Mouse (Mus musculus) stomach, embryonic 15.5 days (tissue): Measurements from ENCODE around the gene Mfsd4b3. TPM values are rescaled to one million over a fixed set of nuclear protein-coding genes. Genes with fewer than 3 reads are reported as not detected.
"Not testable (repeated sequence)": the region's sequence is repeated elsewhere in the genome, so short reads cannot be mapped to it uniquely, and the experiment has no call there.

ENCODE experiments used
- ATAC-seq: fragments of 200-750 bp; cut with Nextera tagmentation; 2 replicates; pipeline ENCODE4 v1.8.0; 2017; ENCODE audit warnings: low read depth, moderate number of reproducible peaks, moderate TSS enrichment; ENCODE audit not compliant: insufficient read depth, low FRiP score
- H3K27ac ChIP-seq: fragments of 300-500 bp; sonication (generic); 2 replicates; pipeline ENCODE4 v1.5.1; 2015; ENCODE audit warnings: mild to moderate bottlenecking, inconsistent platforms
- H3K27me3 ChIP-seq: fragments of 300-500 bp; sonication (generic); replicated peaks from 2 replicates; pipeline ENCODE4 v1.6.1; 2015; ENCODE audit warnings: inconsistent platforms
- H3K36me3 ChIP-seq: fragments of 300-500 bp; sonication (generic); 2 replicates; pipeline ENCODE4 v1.6.1; 2015; ENCODE audit warnings: inconsistent platforms
- H3K4me1 ChIP-seq: fragments of 300-500 bp; sonication (generic); 2 replicates; pipeline ENCODE4 v1.6.1; 2015; ENCODE audit warnings: inconsistent platforms
- H3K4me2 ChIP-seq: fragments of 300-500 bp; sonication (generic); 2 replicates; pipeline ENCODE4 v1.6.1; 2015; ENCODE audit warnings: mild to moderate bottlenecking, inconsistent platforms
- H3K4me3 ChIP-seq: fragments of 300-500 bp; sonication (generic); replicated peaks from 2 replicates; pipeline ENCODE4 v1.5.1; 2015; ENCODE audit warnings: inconsistent platforms
- H3K9ac ChIP-seq: fragments of 300-500 bp; sonication (generic); 2 replicates; pipeline ENCODE4 v1.6.1; 2015; ENCODE audit warnings: inconsistent platforms
- H3K9me3 ChIP-seq: fragments of 300-500 bp; sonication (generic); 2 replicates; pipeline ENCODE4 v1.6.1; 2016; ENCODE audit warnings: inconsistent platforms
- WGBS: fragments of 180-500 bp; shearing (Covaris S2); methylation state at CpG from one replicate; pipeline ENCODE4 v1.1.7; 2015; 5-methylcytosine and 5-hydroxymethylcytosine counted together
- polyA plus RNA-seq: library from polyadenylated mRNA; unstranded; fragments of >200 nt; fragmentation: Nextera tagmentation; extraction: Ambion mirVana; gene quantifications from 2 replicates; pipeline ENCODE4 v1.2.1, GENCODE M21; 2015

Gene Mfsd4b3
- 1.1 and 1.5 TPM in 2 replicates for polyA plus RNA-seq

DNA sequence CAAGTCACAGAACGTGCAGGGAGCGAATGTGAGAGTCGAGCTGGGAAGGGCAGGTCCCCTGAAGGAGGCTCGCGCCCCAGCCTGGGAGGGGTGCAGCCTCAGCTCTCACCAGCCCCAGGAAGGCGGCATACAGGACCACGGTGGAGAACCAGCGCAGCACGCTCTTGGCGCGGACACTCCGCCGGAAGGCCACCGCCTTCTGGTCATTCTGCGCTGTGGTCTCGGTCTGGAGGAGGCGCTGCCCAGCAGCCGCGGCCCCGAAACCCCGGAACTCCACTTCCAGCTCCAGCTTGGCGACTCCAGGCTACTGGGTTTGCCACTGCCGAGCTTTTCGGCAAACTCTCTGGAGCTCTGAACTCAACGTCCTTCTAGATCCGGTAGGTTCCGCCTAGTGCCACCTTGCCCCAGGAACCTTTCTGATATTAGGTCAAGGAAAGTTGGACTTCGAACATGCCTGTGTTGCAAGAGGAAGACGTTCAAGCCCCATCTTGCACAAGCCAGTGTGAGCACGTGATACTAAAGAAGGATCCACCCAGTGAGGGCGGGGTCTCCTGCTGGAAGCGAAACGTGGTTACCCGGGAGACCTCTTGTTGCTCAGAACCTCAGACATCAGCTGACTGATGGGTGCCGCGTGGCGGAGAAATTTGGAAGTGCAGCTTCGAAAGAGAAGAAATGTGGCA is at the start of gene Mfsd4b3:
Mfsd4b3 (minus strand) TSS at position 393 of the 680 bp plus-strand sequence.
- Histone ChIP-seq H3K9me3 (no peaks in the 10 kb centered on the region), H3K27me3 (no peaks in the 10 kb centered on the region), H3K4me1 (peaks cover 3% of the 10 kb centered on the region; the same call in 1 of the 2 replicates), H3K9ac (peak within 1 kb of the TSS; percentile 37; the same call in 1 of the 2 replicates), H3K4me3 (peak within 1 kb of the TSS; percentile 58), H3K27ac (peak within 1 kb of the TSS; percentile 71), H3K4me2 (peak within 1 kb of the TSS; percentile 96), H3K36me3 (no peaks in the 10 kb centered on the region)
- under 1% methylated on average over 38 of the region's 38 CpGs for WGBS
- ATAC-seq, result peak; percentile 99

DNA sequence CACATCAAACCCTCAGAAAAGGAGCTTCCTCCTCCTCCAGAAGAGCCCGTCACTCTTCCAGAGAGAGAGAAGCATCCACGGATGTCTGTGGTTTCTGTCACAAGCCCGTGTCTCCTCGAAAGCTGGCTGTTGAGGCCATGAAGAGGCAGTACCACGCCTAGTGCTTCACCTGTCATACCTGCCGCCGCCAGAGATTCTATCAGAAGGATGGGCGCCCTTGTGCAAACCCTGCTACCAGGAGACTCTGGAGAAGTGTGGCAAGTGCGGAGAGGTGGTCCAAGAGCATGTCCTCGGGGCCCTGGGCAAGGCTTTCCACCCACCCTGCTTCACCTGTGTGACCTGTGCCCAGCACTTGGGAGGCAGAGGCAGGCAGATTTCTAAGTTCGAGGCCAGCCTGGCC is 49.6 kb upstream of the Mfsd4b3 start:
- Histone ChIP-seq H3K27me3 (no peaks in the 10 kb centered on the region), H3K9ac (no peak overlapping the region), H3K36me3 (no peaks in the 10 kb centered on the region), H3K9me3 (no peaks in the 10 kb centered on the region), H3K4me1 (no peaks in the 10 kb centered on the region), H3K27ac (no peak overlapping the region), H3K4me2 (no peak overlapping the region), H3K4me3 (no peak overlapping the region)
- WGBS, result 82% methylated on average over 11 of the region's 11 CpGs
- ATAC-seq, result no peak

DNA sequence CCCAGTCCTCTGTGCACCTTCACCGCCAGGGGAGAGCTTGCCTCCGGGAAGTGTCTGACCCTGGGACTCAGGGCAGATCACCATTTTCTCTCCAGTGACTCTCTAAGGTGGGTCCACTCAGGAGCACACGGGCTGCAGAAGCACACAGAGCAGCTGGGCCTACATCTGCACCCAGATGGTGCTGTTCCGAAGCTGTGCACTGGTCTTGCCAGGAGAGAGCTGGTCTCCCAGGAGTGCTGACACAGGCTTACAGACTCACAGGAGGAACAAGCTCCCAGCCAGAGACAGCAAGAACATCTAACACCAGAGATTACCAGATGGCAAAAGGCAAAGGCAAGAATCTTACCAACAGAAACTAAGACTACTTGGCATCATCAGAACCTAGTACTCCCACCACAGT is 48.9 kb upstream of the Mfsd4b3 start:
- H3K4me2 ChIP-seq, H3K9ac ChIP-seq, H3K36me3 ChIP-seq, H3K27me3 ChIP-seq, H3K9me3 ChIP-seq, H3K4me3 ChIP-seq, ATAC-seq, H3K4me1 ChIP-seq, H3K27ac ChIP-seq: not testable (repeated sequence)
- WGBS, result 58% methylated on average over 4 of the region's 4 CpGs

DNA sequence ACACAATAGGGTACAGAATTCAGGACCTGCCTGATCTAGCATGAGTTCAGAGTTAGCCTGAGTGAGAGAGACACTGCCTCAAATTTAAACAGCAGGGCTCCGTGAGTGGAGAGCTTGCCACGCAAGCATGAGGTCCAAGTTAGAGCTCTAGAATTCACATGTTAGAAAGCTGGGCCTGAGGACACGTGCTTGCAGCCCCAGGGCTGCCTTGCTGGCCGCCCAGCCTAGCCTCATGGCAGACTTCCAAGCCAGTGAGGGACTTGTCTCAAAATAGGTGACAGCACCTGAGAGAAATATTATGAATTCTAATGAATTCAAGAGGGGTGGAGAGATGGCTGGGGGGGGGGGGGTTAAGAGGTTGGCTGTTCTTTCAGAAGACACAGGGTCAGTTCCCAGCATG is 48.0 kb upstream of the Mfsd4b3 start:
- no peak for ATAC-seq
- Histone ChIP-seq H3K27ac (no peak overlapping the region), H3K9ac (no peak overlapping the region), H3K9me3 (no peaks in the 10 kb centered on the region), H3K4me2 (no peak overlapping the region), H3K27me3 (no peaks in the 10 kb centered on the region), H3K4me3 (no peak overlapping the region), H3K4me1 (no peaks in the 10 kb centered on the region), H3K36me3 (no peaks in the 10 kb centered on the region)
- WGBS, result 88% methylated on average over 4 of the region's 4 CpGs

DNA sequence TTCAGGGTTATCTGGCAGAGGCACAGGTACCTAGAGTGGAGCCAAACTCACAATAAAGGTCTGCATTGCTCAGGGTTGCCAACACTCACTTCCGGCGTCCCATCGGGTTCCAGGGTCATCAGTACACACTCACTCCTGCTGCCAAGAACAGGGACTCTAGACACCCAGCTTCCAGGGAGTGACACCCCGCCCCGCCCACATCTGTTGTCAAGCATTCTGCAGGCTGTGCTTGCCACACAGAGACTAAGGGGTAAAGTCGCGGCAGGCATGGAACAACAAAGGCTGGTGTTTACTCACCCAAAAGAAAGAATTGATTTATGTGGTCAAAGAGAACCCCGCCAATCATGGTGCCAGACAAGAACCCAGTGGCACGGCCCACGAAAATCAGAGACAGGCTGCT is 47.0 kb upstream of the Mfsd4b3 start:
- no peak overlapping the region for H3K4me2 ChIP-seq
- no peaks in the 10 kb centered on the region for H3K4me1 ChIP-seq
- no peak overlapping the region for H3K27ac ChIP-seq
- H3K9ac ChIP-seq, result no peak overlapping the region
- H3K27me3 ChIP-seq, result no peaks in the 10 kb centered on the region
- 66% methylated on average over 10 of the region's 10 CpGs for WGBS
- ATAC-seq, result no peak
- no peaks in the 10 kb centered on the region for H3K9me3 ChIP-seq
- no peak overlapping the region for H3K4me3 ChIP-seq
- H3K36me3 ChIP-seq, result no peaks in the 10 kb centered on the region

DNA sequence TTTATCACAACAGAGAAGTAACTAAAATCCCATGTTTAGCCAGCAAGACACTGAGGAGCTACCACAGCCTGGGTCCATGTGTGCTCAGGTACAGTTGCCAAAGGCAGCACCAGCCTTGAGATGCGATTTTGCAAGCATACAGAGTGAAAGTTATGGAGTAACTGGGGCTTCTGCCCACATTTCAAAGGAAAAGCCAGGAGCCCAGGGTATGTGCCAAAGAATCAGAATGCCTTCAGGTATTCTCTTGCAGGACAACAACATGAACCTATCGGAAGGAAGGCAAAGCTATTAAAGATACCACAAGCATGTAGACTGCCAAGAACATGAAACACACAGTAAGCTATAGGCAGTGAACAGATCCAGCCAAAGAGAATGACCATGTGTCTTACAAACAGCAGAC is 40.8 kb upstream of the Mfsd4b3 start:
- Histone ChIP-seq H3K4me2 (no peak overlapping the region), H3K27ac (no peak overlapping the region), H3K36me3 (no peaks in the 10 kb centered on the region), H3K9me3 (no peaks in the 10 kb centered on the region), H3K27me3 (no peaks in the 10 kb centered on the region), H3K4me1 (no peaks in the 10 kb centered on the region), H3K4me3 (no peak overlapping the region), H3K9ac (no peak overlapping the region)
- no peak for ATAC-seq
- WGBS, result 91% methylated on average over 2 of the region's 2 CpGs

DNA sequence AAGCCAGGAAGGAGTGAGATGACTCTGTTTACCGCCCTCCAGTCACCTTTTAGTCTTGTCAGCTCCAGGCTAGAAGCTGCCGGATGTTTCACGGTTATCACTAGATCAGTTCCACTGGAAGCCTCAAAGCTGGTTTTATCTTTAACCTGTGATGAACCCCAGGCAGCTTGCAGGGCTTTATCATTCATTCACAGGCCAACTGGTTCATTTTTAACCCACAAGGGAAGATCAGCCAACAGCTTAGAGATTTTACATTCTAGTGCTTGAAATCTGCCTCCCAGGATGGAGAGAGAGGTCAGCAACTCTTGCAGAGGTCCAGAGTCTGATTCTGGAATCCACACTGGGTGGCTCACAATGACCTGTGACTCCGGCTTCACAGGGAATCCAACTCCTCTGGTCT is 31.2 kb upstream of the Mfsd4b3 start:
- Histone ChIP-seq H3K27me3 (no peaks in the 10 kb centered on the region), H3K9ac (no peak overlapping the region), H3K27ac (no peak overlapping the region), H3K4me1 (no peaks in the 10 kb centered on the region), H3K36me3 (no peaks in the 10 kb centered on the region), H3K4me2 (no peak overlapping the region), H3K4me3 (no peak overlapping the region), H3K9me3 (no peaks in the 10 kb centered on the region)
- WGBS, result 41% methylated on average over 4 of the region's 4 CpGs
- no peak for ATAC-seq

DNA sequence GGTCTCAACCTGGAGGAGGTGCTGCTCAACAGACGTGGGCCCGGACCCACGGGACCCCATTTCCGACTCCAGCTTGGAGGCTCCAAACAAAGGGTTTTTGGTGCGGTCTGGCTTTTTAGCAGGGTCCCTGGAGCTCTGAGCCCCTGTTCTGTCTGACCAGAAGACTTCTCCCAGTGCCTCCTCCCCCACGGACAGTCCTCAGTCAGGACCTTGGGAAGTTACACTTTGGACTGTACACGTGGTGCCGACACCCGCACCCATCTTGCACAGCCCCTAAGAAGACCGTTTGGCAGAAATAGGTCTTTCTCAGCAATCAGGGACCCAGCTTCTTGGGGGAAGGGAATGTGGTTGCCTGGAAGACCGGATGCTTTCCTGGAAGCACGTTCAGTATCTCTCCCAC is 26.5 kb upstream of the Mfsd4b3 start, which contains the start of gene Mfsd4b5:
Mfsd4b5 (minus strand) TSS at position 181 of the 400 bp plus-strand sequence.
- Histone ChIP-seq H3K4me2 (no peak within 1 kb of the TSS), H3K27ac (no peak within 1 kb of the TSS), H3K9me3 (no peaks in the 10 kb centered on the region), H3K9ac (no peak within 1 kb of the TSS), H3K4me1 (no peaks in the 10 kb centered on the region), H3K27me3 (no peaks in the 10 kb centered on the region), H3K4me3 (no peak within 1 kb of the TSS), H3K36me3 (no peaks in the 10 kb centered on the region)
- WGBS, result 90% methylated on average over 12 of the region's 12 CpGs
- no peak for ATAC-seq

DNA sequence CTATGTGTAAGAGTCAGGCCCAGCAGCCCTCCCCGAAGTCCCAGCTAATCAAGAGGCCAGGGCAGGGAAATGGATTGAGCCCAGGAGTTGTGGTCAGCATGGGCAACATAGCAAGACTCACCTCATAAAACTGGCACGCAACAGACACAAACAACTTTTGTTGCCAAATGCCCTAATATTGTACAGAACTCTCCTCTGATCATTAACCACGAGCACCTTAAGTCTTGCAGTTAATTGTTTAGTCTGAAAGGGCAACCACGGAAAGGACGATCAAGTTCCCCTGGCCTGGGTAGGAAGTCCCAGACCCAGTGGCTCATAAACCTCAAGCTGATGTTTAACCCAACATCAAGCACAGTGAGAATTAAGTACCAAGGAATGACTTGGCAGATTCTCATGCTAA is 22.7 kb upstream of the Mfsd4b3 start:
- Histone ChIP-seq H3K4me1 (no peaks in the 10 kb centered on the region), H3K27ac (no peak overlapping the region), H3K9ac (no peak overlapping the region), H3K4me2 (no peak overlapping the region), H3K36me3 (no peaks in the 10 kb centered on the region), H3K27me3 (no peaks in the 10 kb centered on the region), H3K9me3 (no peaks in the 10 kb centered on the region), H3K4me3 (no peak overlapping the region)
- WGBS, result 68% methylated on average over 5 of the region's 5 CpGs
- ATAC-seq, result no peak

DNA sequence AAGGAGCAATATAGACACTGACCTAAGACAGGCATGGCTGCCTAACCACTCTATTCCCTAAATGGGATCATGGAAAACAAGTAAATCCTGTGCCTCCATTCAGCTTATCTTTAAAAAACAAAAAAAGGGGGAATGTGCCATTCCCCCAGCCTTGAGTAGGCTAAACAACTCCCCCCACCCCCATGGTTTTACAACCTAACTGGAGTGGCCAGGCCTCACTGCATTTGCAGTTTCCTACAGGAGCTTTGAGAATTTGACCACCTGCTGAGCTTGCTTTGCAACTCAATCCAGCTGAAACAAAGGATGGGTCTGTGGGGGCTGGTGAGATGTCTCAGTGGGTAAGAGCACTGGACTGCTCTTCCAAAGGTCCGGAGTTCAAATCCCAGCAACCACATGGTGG is 18.3 kb upstream of the Mfsd4b3 start:
- ATAC-seq, result no peak
- no peak overlapping the region for H3K9ac ChIP-seq
- no peaks in the 10 kb centered on the region for H3K4me1 ChIP-seq
- no peaks in the 10 kb centered on the region for H3K36me3 ChIP-seq
- no peak overlapping the region for H3K27ac ChIP-seq
- no peak overlapping the region for H3K4me3 ChIP-seq
- WGBS, result 87% methylated on average over 1 of the region's 1 CpGs
- H3K4me2 ChIP-seq, result no peak overlapping the region
- no peaks in the 10 kb centered on the region for H3K27me3 ChIP-seq
- H3K9me3 ChIP-seq, result no peaks in the 10 kb centered on the region

DNA sequence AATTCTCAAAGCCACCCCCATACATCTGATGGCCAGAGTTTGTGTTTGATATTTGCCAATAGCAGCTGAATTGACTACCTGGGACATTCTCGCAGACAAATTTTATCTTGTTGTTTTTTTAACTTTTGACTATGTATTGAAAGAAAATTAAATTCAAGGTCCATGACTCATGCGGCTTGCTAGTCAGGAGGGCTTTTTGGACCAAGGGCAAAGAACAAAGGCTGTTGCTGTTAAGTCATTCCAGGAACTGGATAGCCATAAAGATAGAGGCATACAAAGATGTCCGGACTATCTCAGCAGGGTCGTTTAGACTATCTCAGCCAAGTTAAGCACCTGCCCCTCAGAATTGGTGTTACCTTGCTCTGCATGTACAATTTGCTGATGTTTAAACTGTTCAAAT is 17.4 kb upstream of the Mfsd4b3 start:
- H3K4me2 ChIP-seq, result no peak overlapping the region
- no peaks in the 10 kb centered on the region for H3K27me3 ChIP-seq
- WGBS, result 90% methylated on average over 4 of the region's 4 CpGs
- no peak overlapping the region for H3K4me3 ChIP-seq
- H3K36me3 ChIP-seq, result no peaks in the 10 kb centered on the region
- no peaks in the 10 kb centered on the region for H3K9me3 ChIP-seq
- no peaks in the 10 kb centered on the region for H3K4me1 ChIP-seq
- ATAC-seq, result no peak
- no peak overlapping the region for H3K27ac ChIP-seq
- no peak overlapping the region for H3K9ac ChIP-seq

DNA sequence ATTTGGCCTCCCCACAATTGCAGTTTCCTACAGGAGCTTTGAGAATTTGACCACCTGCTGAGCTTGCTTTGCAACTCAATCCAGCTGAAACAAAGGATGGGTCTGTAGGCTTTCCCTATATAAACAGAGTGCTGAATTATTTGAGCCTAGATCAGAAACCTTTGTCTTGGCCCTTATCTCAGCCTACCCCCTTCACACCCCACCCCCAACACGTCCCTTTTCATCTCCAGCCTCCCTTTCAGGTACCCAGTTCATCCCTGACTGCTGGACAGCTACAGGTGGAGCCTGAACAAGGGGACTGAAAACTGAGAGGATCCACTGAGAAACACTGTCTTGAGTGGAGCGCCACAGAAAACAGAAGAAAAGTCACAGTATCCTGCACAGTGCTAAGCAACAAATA is 15.8 kb upstream of the Mfsd4b3 start:
- Histone ChIP-seq H3K4me1 (no peaks in the 10 kb centered on the region), H3K9ac (no peak overlapping the region), H3K4me2 (no peak overlapping the region), H3K9me3 (no peaks in the 10 kb centered on the region), H3K27ac (no peak overlapping the region), H3K36me3 (no peaks in the 10 kb centered on the region), H3K27me3 (no peaks in the 10 kb centered on the region), H3K4me3 (no peak overlapping the region)
- no peak for ATAC-seq
- WGBS, result 38% methylated on average over 2 of the region's 2 CpGs

DNA sequence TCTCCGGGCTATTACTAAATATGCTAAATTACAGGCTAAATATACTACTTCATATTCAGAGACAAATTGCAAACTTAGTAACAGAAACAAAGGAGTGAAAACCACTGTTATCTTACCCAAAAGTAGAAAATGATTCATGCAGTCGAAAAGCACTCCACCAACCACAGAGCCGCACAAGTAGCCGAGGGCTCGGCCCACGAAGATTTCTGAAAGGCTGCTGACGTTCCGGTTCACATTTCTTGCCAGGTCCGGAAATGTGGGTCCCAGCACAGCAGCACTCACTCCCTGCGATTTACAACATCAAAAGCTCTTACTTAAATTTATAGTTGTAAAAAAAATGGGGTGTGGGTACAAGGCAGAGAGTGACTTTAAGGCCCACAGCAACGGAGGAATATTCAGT is 15.0 kb upstream of the Mfsd4b3 start:
- no peak overlapping the region for H3K4me3 ChIP-seq
- WGBS, result 65% methylated on average over 11 of the region's 11 CpGs
- no peak overlapping the region for H3K4me2 ChIP-seq
- no peaks in the 10 kb centered on the region for H3K27me3 ChIP-seq
- no peak overlapping the region for H3K9ac ChIP-seq
- H3K36me3 ChIP-seq, result no peaks in the 10 kb centered on the region
- no peak for ATAC-seq
- H3K27ac ChIP-seq, result no peak overlapping the region
- no peaks in the 10 kb centered on the region for H3K4me1 ChIP-seq
- H3K9me3 ChIP-seq, result no peaks in the 10 kb centered on the region
